Mouse (Mus musculus) retina, embryonic 14.5 days (tissue): ENCODE measurements at regions not wholly inside any gene's neighbourhood (a gene's known extent, or its start where the extent isn't known, plus 50 kb on each side); places are given as distances from the start of the nearest gene placed in this dataset.

Experiments
- DNase-seq: peaks from one replicate; pipeline ENCODE4 v3.0.0-alpha.2; 2015; ENCODE audit warnings: low spot score

DNA sequence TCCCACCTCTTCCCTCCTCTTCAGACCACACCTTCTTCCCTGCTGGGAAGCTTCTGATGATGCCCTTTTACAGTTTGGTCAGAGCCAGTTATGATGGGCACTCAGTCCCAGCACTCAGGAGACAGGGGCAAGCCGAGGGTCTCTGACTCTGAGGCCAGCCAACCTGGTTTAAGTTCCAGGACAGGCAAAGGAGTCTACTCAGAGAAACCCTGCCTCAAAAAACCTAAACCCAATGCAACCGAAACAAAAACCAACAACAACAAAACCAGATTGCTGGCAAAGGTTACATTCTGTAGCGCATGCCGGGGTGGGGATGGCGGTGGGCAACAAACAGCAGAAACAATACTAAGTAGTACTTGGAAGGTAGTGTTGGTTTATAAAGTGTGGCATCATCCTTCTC lies 260.2 kb downstream of the Cog6 start:
- no peak for DNase-seq

DNA sequence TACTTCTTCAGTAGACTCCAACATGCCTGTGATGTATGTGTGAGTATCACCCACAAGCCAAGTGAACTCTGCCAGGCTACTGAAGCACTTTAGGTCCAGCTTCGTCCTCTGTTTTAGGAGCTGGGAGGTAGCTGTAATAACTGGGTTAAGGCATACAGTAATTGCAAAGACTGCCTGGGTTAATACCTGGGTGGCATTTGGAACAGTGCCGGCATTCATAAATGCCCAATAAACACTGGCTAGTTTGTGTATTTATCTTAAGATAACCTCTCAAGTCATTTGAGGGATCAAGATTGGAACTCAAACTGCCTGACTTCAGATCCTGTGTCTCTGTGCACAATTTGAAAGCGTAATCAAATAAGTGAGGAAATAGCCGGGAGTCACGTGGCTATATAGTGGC lies 261.0 kb downstream of the Cog6 start:
- no peak for DNase-seq

DNA sequence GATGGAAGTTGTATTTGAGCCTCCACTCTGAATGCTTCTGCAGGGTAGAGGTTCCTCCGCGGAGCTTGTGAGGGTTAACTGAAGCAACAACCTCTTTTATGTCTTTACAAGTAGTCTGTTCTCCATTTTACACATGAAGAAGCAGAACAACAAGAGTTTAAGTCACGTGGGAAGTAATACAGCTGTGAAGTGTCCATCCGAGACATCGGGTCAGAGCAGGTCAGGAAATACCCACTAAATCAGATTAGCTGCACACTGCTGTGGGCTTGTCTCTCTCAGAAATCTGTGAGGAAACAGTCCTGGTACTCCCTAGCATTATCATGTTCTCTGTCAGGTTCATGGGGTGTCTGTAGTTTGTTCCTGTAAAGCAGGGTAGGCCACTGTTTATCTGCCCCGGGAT lies 262.1 kb downstream of the Cog6 start:
- DNase-seq, result no peak

DNA sequence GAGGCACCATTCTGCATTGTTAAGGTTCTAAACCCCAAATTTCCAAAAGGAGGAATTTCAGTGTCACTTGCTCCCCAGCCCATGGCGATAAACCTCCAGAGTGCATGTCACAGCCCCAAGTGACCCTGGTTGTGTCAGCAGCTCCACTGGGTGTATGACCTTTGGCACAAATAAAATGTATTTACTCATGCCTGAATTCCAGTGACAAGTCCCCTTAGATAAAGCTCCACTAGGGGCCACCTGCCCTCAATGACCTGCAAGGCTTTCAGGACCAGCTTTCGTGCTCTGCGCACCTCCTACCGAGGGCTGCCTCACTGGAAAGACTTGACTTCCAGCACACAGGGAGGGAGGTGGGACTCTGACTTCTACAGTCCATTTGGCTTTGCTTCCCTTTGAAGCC lies 262.6 kb downstream of the Cog6 start:
- DNase-seq, result peak; percentile 26

DNA sequence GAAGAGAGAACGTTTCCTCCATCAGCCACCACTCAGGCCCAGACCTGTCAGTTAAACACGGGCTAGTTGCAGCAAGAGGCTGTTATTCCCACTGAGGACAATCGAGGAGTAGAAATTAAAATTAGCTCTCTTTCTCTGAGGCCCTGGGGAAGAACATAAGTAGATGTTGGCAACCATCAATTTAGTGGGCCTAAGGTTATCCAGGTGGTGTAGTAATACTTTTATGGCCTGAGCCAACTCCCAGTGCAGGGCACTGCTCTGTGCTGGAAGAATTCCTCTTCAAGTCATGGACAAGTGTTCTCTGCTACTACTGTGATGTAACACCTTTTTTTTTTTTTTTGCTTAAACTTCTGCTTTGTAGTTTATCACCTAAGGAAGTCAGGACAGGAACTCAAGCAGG lies 270.1 kb downstream of the Cog6 start:
- no peak for DNase-seq

DNA sequence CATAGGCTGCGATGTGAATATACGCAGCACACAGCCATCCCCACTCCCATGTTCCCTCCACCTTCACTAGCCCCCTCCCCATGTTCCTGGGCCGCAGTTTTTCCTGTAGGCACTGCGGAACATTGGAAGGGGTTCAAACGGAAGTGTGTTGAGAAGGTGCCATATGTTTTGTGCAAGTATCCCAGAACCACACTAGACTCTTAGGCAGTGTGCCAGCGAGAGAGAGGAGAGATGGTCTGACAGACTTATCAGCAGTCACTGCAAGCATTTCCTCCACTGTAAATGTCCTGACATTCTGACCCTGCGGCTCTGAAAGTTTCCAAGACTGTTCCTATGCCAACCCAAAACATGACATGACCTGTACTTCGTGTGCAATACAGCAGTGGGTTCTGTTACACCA lies 272.7 kb downstream of the Cog6 start:
- DNase-seq, result no peak

DNA sequence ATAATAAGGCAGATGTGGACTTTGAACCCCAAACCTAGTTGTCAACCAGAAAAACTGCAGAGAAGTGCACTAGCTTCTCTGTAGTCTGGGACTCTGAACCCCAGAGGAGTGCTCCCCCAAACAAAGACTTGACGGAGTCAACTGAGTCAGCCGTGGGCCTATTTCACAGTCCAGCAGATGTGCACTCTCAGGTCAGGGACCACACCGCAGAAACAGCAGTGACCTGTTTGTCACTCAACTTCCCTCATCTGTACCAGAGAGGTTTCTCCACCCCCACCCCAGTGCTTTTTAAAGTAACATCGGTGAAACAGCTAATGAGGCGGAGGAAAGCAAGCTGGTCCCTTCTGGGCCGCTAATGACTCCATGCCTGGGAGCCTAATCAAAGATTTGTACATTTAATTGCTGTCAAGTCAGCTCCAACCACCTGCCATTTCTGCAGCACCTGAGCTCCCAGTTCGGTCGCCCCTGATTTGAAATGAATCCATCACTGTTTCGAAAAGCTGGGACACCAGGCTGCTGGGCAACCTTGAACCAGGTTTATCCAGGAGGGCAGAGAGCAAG lies 276.5 kb downstream of the Cog6 start:
- DNase-seq, result peak; percentile 45

DNA sequence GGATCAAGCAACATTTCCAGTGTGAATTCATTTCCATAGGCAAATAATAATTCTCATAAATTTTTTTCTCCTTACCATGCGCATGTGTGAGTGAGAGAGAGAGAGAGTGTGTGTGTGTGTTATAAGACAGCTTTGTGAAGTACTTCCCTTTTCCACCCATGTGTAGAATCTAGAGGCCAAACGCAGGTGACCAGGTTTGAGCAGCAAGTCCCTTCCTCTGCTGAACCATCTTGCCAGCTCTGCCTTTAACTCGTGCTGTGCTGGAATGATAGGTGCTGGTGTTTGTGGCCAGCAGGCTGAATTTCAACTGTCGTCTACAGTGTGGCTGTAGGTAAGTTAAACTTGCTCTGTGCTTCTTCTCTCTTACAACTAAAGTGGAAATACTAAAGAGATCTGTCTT lies 277.5 kb downstream of the Cog6 start:
- no peak for DNase-seq

DNA sequence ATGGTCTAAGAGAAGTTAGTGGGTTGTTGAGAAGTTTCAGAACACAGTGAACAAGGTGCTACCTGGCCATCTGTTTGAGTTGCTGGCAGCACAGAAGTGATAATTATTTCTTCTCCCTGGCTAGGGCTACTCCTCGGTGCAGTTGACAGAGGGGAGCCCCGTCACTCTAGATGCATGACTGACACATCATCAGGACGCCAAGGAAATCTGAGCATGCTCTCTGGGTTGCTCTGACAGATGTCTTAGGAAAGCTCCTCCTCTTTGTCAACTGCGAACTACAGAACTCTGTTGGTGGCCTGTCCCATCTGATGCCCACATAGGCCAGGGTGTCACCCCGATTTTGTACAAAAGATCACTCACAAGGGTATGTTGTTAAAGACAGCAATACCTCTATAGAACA lies 278.7 kb downstream of the Cog6 start:
- DNase-seq, result no peak

DNA sequence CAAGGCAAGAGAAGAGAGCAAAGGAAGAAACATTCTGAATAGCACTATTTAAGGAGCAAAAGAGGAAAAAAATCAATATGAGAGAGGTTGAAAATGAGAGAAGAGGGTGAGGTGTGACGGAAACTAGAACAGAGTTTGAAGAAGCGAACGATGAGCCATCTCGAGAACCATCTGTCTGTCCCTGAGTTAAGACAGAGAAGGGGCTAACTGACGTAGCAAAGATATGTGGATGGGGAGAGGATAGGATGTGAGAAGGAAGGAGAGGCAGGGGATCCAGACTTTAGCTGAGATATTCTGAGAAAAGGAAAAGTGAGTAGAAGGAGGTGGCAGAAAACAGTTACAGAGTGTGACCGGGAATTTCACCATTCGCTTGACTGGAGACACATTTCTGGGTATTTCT lies 281.1 kb downstream of the Cog6 start:
- DNase-seq, result no peak

DNA sequence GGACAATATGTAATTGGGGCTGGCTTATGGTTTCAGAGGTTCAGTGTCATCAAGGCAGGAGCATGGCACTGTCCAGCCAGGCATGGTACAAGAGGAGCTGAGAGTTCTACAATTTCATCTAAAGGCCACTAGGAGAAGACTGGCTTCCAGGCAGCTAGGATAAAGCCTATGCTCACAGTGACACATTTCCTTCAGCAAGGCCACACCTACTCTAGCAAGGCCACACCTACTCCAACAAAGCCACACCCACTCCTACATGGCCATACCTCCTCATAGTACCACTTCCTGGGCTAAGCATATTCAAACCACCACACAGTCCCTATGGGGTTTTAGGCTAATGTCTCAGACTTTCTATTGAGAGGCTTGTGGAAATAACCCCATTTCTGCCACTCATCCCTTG lies 285.1 kb downstream of the Cog6 start:
- DNase-seq, result no peak

DNA sequence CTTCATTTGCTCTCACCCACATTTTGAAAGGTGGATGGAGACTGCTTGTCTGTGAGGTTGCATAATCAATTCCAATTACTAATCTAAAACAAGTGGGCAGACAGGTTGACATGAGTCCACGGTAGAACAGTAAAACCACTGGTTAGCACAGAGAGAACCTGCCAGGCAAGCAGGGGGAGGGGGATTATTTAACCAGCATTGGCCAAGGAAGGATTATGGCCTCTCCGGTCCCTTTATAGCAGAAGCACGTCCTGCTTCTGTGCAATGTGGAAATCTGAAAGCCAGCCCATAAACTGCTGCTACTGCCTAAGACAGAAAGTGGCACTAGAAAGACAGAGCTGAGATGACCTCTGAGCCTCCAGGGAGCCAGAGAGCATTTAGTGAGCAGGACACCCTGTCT lies 285.5 kb downstream of the Cog6 start:
- DNase-seq, result no peak

DNA sequence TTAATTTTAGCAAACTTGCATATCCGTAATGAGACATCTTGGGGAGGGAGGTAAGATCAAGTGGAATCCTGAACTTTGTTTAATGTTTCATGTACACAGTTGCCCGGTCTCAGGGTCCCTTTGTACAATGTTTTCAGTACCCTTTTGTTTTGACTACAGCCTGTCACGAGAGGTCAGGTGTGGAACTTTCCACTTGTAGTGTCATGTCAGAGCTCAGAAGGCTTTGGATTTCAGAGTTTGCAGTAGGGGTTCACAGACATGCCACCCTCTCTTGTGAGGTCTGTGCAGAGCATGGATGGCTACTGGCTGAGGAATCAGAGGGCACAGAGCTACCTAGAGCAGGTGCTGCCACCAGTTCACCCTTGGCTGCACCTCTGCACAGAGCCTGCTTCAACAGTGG lies 287.3 kb downstream of the Cog6 start:
- DNase-seq, result no peak

DNA sequence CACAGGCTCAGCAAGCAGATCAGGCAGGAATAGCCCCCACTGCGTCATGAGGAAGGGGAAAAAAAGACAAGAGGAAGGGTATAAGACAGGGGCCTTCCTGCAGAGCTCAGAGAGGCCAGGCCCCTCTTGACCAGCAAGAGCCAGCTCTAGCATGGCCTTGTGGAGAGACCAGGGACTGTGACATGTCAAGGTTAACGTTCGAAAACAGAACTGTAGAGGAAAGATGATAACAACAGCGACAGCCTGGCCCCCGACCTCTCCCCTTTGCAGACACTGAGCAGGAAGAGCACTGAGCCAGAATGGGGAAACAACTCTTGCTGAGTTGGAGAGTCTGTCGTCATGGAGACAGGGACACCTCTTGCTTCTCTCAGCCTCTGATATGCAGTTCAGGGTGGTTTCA lies 288.2 kb downstream of the Cog6 start:
- no peak for DNase-seq

DNA sequence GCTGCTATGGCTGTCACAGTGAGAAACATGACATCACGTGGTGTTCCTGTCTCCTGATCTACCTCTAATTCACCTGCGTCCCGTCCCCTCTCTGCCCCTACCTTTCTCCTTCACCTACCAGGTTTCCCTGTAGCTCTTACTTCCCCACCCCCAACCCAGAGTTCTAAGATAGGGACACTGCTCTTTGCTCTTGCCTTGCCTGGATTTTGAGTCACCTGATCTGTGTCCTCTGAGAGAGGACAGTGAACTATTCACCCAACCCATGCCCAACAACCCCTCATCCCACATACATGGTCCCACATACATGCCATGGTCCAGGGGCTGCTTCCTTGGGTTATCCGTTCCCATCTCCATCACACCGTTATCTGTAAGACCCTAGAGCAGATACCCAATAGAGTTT lies 288.6 kb downstream of the Cog6 start:
- no peak for DNase-seq

DNA sequence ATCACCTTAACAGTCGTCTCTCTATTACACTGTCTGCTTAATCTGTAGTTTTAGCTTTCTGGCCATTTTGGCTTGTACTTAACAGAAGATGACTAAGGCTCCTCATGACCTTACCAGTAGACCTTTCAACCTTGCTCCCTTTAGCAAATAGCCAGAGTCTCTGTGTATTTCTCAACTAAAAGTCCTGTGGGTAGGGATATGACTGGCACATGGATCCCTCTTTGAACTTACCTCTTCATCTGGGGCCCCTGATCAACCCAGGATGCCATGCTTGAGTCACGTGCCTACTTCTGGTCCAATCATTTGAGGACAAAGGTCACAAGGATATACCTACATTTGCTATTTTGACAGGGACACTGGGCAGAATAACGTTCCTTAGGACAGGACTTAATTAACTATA lies 292.7 kb downstream of the Cog6 start:
- DNase-seq, result no peak

DNA sequence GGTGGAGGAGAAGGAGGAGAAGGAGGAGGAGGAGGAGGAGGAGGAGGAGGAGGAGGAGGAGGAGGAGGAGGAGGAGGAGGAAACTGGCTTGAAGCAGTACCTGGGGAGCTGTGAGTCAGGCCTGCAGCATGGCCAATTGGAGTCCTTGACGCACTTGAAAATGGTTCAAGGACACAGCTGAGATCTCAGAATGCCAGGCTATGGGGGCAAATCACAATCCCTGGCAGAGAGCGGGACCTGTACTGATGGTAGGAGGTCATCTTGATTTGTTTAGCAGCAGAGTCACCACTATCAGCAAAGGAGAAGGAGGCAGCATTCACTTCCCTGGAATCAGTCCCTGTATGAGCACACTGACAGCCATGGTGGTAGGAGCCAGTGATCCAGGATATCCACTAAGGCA lies 294.1 kb downstream of the Cog6 start:
- no peak for DNase-seq

DNA sequence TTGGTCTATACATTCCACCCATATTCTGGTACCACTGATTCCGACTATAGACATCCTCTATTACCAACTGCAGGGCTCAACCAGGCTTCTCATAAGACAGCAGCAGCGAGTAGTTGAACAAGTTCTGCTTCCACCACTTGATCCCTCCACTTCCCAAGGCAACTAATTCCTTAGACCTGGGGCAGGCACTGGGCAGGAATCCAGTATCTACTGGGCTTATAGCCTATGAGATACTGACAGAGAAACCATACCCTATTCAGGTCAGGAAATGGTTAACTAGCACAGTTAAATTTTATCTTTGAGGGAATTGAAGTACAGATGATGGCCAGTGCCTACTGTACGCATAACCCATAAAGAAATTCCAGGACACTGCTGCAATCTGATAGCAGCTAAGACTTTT lies 297.9 kb downstream of the Cog6 start:
- DNase-seq, result no peak

DNA sequence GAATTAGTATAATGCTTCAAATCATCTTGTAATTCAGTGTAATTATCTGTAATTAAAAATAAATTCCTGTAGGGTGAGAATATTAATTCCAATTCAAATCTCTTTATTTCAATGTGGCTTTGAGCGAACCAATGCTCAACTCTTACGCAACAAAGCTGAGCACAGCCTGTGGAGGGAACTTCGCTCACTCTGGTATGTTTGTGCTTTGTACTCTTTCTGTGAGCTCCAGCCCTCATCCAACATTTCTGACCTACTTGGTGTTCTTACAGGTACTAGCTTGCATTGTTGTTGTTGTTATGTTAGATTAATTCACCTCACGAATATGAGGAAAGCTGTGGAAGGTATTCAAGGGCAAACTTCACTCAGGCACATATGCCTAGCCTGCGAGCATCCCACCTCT lies 299.7 kb downstream of the Cog6 start:
- no peak for DNase-seq

DNA sequence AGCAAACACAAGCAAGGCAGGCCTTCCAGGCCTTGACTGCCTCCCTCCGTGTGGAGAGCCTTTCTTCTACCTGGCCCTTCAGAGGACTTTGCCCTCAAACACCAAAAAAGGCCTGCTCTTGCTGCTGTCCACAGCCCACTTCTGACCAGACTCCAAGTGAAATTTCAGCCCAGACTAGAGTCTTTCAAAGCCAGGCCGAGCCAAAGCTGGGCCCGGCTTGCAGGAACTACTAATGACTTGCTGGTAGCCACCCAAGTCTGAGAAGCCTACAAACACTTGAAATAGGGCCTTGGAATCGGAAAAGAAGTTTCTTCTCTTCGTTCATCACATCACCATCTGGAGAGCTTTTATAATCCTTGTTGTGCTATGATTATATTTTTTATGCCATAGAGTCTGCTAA lies 304.9 kb downstream of the Cog6 start:
- DNase-seq, result no peak

DNA sequence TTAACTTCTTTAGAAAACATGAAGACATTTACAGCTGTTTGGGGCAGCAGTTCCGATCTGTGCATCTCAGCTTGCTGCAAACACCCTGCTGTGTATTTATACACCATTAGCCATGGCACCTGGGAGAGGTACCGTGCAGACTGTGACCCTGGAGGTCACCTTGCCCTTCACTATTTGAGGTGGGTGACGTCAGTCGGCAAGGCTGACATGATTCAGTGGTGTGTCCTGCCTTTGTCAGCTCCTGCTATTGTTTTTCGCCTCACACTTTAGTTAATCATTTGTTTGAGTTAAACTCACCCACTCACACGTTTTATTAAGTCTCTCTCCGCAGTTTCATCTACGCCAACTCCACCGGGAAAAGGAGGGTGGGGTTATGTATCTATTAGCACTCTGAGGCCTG lies 305.9 kb downstream of the Cog6 start:
- no peak for DNase-seq

DNA sequence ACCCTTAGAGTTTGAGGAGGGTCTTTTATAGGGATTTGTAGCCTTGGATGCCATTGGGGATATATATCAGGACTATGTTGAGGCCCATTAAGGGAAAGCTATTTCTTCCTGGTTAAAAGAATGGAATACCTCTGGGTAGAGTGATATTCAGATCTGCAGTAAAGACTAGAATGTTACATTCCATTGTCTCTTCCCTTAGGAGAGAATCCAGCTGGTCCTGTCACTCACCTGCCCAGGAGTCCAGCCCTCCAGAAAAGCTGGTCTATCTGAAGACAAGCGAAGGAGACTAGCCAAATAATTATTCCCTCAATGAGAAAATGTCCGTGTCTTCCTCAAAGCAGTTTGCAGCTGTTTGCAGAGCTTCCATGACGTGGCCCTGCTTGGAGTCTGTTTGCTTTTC lies 308.3 kb downstream of the Cog6 start:
- DNase-seq, result no peak

DNA sequence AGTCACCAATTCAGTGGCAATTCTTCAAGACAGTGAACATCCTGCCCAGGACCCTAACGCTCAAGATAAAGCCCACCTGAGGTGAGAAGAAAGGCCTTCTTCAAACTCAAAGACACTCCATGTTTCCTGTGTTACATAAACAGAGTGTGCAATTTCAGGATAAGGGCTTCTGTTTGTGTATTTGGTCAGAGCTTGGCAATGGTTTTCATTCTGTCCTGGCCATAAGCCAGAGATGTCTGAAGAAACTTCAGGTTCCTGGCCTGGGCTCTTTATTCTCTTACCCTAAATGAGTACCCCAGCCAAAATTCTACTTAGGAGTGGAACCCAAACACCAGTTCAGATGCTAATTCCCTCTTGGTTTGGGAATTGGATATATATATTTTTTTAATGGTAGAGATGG lies 308.7 kb downstream of the Cog6 start:
- no peak for DNase-seq

DNA sequence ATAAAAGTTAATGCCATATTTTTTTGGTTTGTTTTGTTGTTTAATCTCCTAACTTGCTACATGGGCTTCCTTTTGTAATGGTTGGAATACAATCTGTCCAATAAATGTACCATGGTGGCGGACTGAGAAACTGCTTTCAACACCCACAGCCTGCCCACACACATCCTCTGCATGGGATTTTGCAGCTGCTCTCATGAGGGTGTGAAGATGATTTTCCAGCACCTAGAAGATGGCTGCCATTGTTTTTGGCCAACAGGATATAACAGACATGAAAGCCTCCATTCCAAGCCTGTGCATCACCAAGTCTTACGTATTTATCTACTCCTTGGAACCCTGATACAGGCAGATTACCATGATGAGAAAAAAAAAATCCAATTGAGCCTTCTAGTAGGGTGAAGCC lies 310.4 kb downstream of the Cog6 start:
- DNase-seq, result no peak

DNA sequence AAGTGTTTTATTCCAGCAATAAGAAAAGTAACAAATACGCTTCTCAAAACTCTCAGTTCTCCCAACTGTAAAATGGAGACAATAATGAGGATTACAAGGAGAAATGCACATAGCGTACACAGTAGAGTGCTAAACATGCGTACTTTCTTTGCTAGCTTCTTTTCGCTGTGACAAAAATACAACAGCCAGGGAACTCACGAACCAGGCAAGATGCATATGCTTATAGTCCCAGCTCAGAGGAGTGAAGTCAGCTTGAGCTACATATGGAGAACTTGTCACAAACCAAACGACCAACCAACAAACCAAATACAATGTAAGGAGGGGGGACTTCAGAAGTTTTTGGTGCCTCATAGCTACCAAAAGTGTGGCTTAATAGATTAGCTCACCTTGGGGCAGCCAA lies 313.3 kb downstream of the Cog6 start:
- DNase-seq, result no peak
